Comparison of ENCODE assay signal across 9 mouse cellular contexts in the genomic region with DNA sequence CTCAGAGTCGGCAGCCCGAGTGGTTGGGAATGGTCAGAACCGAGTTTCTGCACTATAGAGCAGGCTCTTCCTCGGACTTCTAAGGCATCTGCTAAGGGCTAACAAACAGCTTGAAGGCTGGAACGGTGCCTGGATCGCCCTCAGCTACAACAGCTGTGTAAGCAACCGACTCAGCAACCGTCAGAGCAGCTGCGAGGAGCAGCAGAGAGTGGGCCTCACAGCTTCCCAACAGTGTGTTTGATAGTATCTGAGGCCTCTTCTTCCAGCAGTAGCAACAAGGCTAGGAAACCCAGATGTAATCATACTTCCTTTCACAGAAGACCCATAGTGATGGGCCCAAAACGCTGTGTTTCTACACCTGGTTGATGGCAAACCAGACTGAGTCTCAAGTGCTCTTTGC. TPM values are rescaled to one million over a fixed set of nuclear protein-coding genes. Genes with fewer than 3 reads are reported as not detected.
DNase-seq lines count a peak whose midpoint lies in the region; ATAC-seq lines count a peak whose summit lies in the region.
"Had no signal": no experiment of that assay in that cellular context is flagged by ENCODE, and none has a peak within 500 bp of the region (broad histone marks: within the 10 kb centered on the region; RNA-seq: fewer than 3 reads in every experiment).

No protein-coding gene starts in this region.

- 46% methylated on average over 10 of the region's 10 CpGs for whole genome bisulfite sequencing in liver, embryonic 11.5 days
- 35% methylated on average over 10 of the region's 10 CpGs for WGBS in liver, embryonic 12.5 days (ENCODE audit: insufficient replicate concordance)
- 39% methylated on average over 10 of the region's 10 CpGs for WGBS in embryonic facial prominence, embryonic 12.5 days

- intact Hi-C loops in heart, postnatal 14 days (cut with DNase I) = no loop called here

- ATAC-seq in liver, embryonic 11.5 days (replicated peaks; ENCODE audit: low FRiP score) = 0 out of 2 replicates have a peak, but pooled peaks have one; percentile 45
- ATAC-seq in liver, embryonic 12.5 days = no peak
- ATAC-seq in embryonic facial prominence, embryonic 12.5 days (ENCODE audit: insufficient number of reproducible peaks, insufficient read depth, low FRiP score, low TSS enrichment) = peak; percentile 80; the same call in 1 of the 2 replicates

- no peak overlapping the region for H3K4me3 ChIP-seq in liver, embryonic 11.5 days (ENCODE audit: low read depth, low read length)
- H3K4me3 ChIP-seq in liver, embryonic 12.5 days = no peak overlapping the region
- no peak overlapping the region for H3K4me3 ChIP-seq in embryonic facial prominence, embryonic 12.5 days

- no peak overlapping the region for H3K27ac ChIP-seq in liver, embryonic 11.5 days (ENCODE audit: low read depth, low read length)
- H3K27ac ChIP-seq in liver, embryonic 12.5 days = no peak overlapping the region
- H3K27ac ChIP-seq in embryonic facial prominence, embryonic 12.5 days = no peak overlapping the region
- H3K27ac ChIP-seq: liver, embryonic 14.5 days had no signal

- H3K9ac ChIP-seq in liver, embryonic 11.5 days (ENCODE audit: low read depth, low read length) = no peak overlapping the region
- H3K9ac ChIP-seq in liver, embryonic 12.5 days = no peak overlapping the region
- no peak overlapping the region for H3K9ac ChIP-seq in embryonic facial prominence, embryonic 12.5 days
- H3K9ac ChIP-seq: liver, embryonic 14.5 days had no signal

- H3K27me3 ChIP-seq in liver, embryonic 11.5 days (replicated peaks; ENCODE audit: control insufficient read depth, insufficient read depth, low read length) = no peaks in the 10 kb centered on the region
- no peaks in the 10 kb centered on the region for H3K27me3 ChIP-seq in liver, embryonic 12.5 days (replicated peaks)
- H3K27me3 ChIP-seq in embryonic facial prominence, embryonic 12.5 days = no peaks in the 10 kb centered on the region

- no peaks in the 10 kb centered on the region for H3K36me3 ChIP-seq in liver, embryonic 11.5 days (ENCODE audit: control insufficient read depth, insufficient read depth, low read length)
- H3K36me3 ChIP-seq in liver, embryonic 12.5 days = no peaks in the 10 kb centered on the region
- H3K36me3 ChIP-seq in embryonic facial prominence, embryonic 12.5 days = no peaks in the 10 kb centered on the region

- no peaks in the 10 kb centered on the region for H3K9me3 ChIP-seq in liver, embryonic 11.5 days (ENCODE audit: control insufficient read depth, low read length)
- H3K9me3 ChIP-seq in liver, embryonic 12.5 days (replicated peaks) = no peaks in the 10 kb centered on the region
- no peaks in the 10 kb centered on the region for H3K9me3 ChIP-seq in embryonic facial prominence, embryonic 12.5 days

- H3K4me2 ChIP-seq in liver, embryonic 11.5 days = no peak overlapping the region
- no peak overlapping the region for H3K4me2 ChIP-seq in liver, embryonic 12.5 days
- H3K4me2 ChIP-seq in embryonic facial prominence, embryonic 12.5 days (replicated peaks) = no peak overlapping the region

- DNase-seq in liver, embryonic 11.5 days (ENCODE audit: low spot score) = no peak
- peak; percentile 79 to 81 for DNase-seq in heart, postnatal 14 days
- DNase-seq in layer of hippocampus, adult 8-10 months (ENCODE audit: low spot score in 2 of 2) = peak; percentile 54 to 61
- peak; percentile 83 for DNase-seq in lung, postnatal 36 days
- DNase-seq in thymus, adult 18-20 months = peak; percentile 79 to 86
- no peak for DNase-seq in T-cell, adult 2 months (ENCODE audit: low spot score)

- no peaks in the 10 kb centered on the region for H3K4me1 ChIP-seq in liver, embryonic 11.5 days (replicated peaks; ENCODE audit: control insufficient read depth, insufficient read depth, low read length)
- no peaks in the 10 kb centered on the region for H3K4me1 ChIP-seq in liver, embryonic 12.5 days
- H3K4me1 ChIP-seq in embryonic facial prominence, embryonic 12.5 days = no peaks in the 10 kb centered on the region

RNA-seq across cellular contexts. Expression of gene Ano6, which starts 33.5 kb away (rescaled TPM):
- polyA plus RNA-seq in liver, embryonic 11.5 days (2014; fragmentation: Nextera tagmentation; extraction: Ambion mirVana) = 28.3 and 30.1 TPM in 2 replicates
- 14.7 and 14.8 TPM in 2 replicates for polyA plus RNA-seq in liver, embryonic 12.5 days (2016; fragmentation: Nextera tagmentation; extraction: Ambion mirVana)
- 51.4 and 52.2 TPM in 2 replicates for polyA plus RNA-seq in embryonic facial prominence, embryonic 12.5 days (2016; fragmentation: Nextera tagmentation; extraction: Ambion mirVana)
- 10 to 100 TPM; 38.9 to 39.7 TPM for total RNA-seq in heart, postnatal 14 days (2021)
- 10 to 100 TPM; 27.0 to 34.1 (median 29.7) TPM for total RNA-seq in layer of hippocampus, adult 8-10 months (2022)

Comparison
In these comparisons a context has a peak if more than half of its experiments do, and no peak if none do; other contexts are left out.
1. DNase-seq: peak in heart, postnatal 14 days (2 of 2), layer of hippocampus, adult 8-10 months (2 of 2), lung, postnatal 36 days (single experiment) and thymus, adult 18-20 months (2 of 2); none in liver, embryonic 11.5 days (single experiment) and T-cell, adult 2 months (single experiment).